Mouse (Mus musculus) neural tube, embryonic 15.5 days (tissue): ENCODE measurements at regions not wholly inside any gene's neighbourhood (a gene's known extent, or its start where the extent isn't known, plus 50 kb on each side); places are given as distances from the start of the nearest gene placed in this dataset.
"Not testable (repeated sequence)": the region's sequence is repeated elsewhere in the genome, so short reads cannot be mapped to it uniquely, and the experiment has no call there.

Source experiments
- ATAC-seq: fragments of 200-750 bp; cut with Nextera tagmentation; 2 replicates; pipeline ENCODE4 v1.8.0; 2017; ENCODE audit warnings: mild to moderate bottlenecking, moderate TSS enrichment, moderate library complexity; ENCODE audit not compliant: low FRiP score
- H3K27ac ChIP-seq: fragments of 300-500 bp; sonication (generic); replicated peaks from 2 replicates; pipeline ENCODE4 v1.5.1; 2015; ENCODE audit warnings: mild to moderate bottlenecking, inconsistent platforms
- H3K27me3 ChIP-seq: fragments of 300-500 bp; sonication (generic); replicated peaks from 2 replicates; pipeline ENCODE4 v1.6.1; 2015; ENCODE audit warnings: inconsistent platforms
- H3K36me3 ChIP-seq: fragments of 300-500 bp; sonication (generic); 2 replicates; pipeline ENCODE4 v1.6.1; 2015; ENCODE audit warnings: inconsistent platforms
- H3K4me1 ChIP-seq: fragments of 300-500 bp; sonication (generic); 2 replicates; pipeline ENCODE4 v1.6.1; 2015; ENCODE audit warnings: inconsistent platforms
- H3K4me2 ChIP-seq: fragments of 300-500 bp; sonication (generic); 2 replicates; pipeline ENCODE4 v1.6.1; 2015; ENCODE audit warnings: inconsistent platforms, mild to moderate bottlenecking, moderate library complexity
- H3K4me3 ChIP-seq: fragments of 300-500 bp; sonication (generic); replicated peaks from 2 replicates; pipeline ENCODE4 v1.5.1; 2015; ENCODE audit warnings: mild to moderate bottlenecking, inconsistent platforms
- H3K9ac ChIP-seq: fragments of 300-500 bp; sonication (generic); replicated peaks from 2 replicates; pipeline ENCODE4 v1.6.1; 2015; ENCODE audit warnings: mild to moderate bottlenecking, inconsistent platforms
- H3K9me3 ChIP-seq: fragments of 300-500 bp; sonication (generic); replicated peaks from 2 replicates; pipeline ENCODE4 v1.6.1; 2016; ENCODE audit warnings: inconsistent platforms
- WGBS: fragments of 180-500 bp; shearing (Covaris S2); methylation state at CpG from one replicate; pipeline ENCODE4 v1.1.7; 2015; ENCODE audit warnings: mixed read lengths; 5-methylcytosine and 5-hydroxymethylcytosine counted together

GRCm38 (mm10) chr4:31343312-31344248, 620.3 kb upstream of the Map3k7 start:
- no peak overlapping the region for H3K4me3 ChIP-seq
- no peak overlapping the region for H3K27ac ChIP-seq
- H3K9ac ChIP-seq, result no peak overlapping the region
- peak; percentile 53; the same call in 1 of the 2 replicates for ATAC-seq
- peaks cover 4% of the 10 kb centered on the region; the same call in 1 of the 2 replicates for H3K4me1 ChIP-seq
- H3K36me3 ChIP-seq, result no peaks in the 10 kb centered on the region
- no peak overlapping the region for H3K4me2 ChIP-seq
- WGBS, result 50% methylated on average over 5 of the region's 5 CpGs
- no peaks in the 10 kb centered on the region for H3K27me3 ChIP-seq
- H3K9me3 ChIP-seq, result no peaks in the 10 kb centered on the region

- H3K27ac ChIP-seq, H3K4me3 ChIP-seq, ATAC-seq, H3K27me3 ChIP-seq, H3K36me3 ChIP-seq, H3K4me2 ChIP-seq, H3K9me3 ChIP-seq, H3K9ac ChIP-seq, H3K4me1 ChIP-seq: not testable (repeated sequence)
- WGBS, result 91% methylated on average over 3 of the region's 3 CpGs
Observed at GRCm38 (mm10) chr4:31354046-31354445, 609.9 kb upstream of the Map3k7 start.

GRCm38 (mm10) chr4:31354953-31355352, 608.9 kb upstream of the Map3k7 start:
- WGBS, result 89% methylated on average over 2 of the region's 2 CpGs
- Histone ChIP-seq H3K9ac (no peak overlapping the region), H3K27ac (no peak overlapping the region), H3K4me2 (no peak overlapping the region), H3K27me3 (no peaks in the 10 kb centered on the region), H3K36me3 (no peaks in the 10 kb centered on the region), H3K4me1 (no peaks in the 10 kb centered on the region), H3K4me3 (no peak overlapping the region), H3K9me3 (no peaks in the 10 kb centered on the region)
- ATAC-seq, result no peak

- Histone ChIP-seq H3K9me3 (no peaks in the 10 kb centered on the region), H3K27me3 (no peaks in the 10 kb centered on the region), H3K27ac (no peak overlapping the region), H3K4me2 (no peak overlapping the region), H3K4me1 (no peaks in the 10 kb centered on the region), H3K36me3 (no peaks in the 10 kb centered on the region), H3K9ac (no peak overlapping the region), H3K4me3 (no peak overlapping the region)
- ATAC-seq, result no peak; the same call in 1 of the 2 replicates
- WGBS, result 23% methylated on average over 1 of the region's 1 CpGs
Observed at GRCm38 (mm10) chr4:31366172-31366571, 597.7 kb upstream of the Map3k7 start.

- Histone ChIP-seq H3K27ac (no peak overlapping the region), H3K9ac (no peak overlapping the region), H3K36me3 (no peaks in the 10 kb centered on the region), H3K9me3 (no peaks in the 10 kb centered on the region), H3K4me3 (no peak overlapping the region), H3K27me3 (no peaks in the 10 kb centered on the region), H3K4me1 (no peaks in the 10 kb centered on the region), H3K4me2 (no peak overlapping the region)
- 77% methylated on average over 5 of the region's 5 CpGs for WGBS
- ATAC-seq, result no peak
Observed at GRCm38 (mm10) chr4:31367031-31367430, 596.9 kb upstream of the Map3k7 start.

- no peaks in the 10 kb centered on the region for H3K27me3 ChIP-seq
- no peak for ATAC-seq
- 74% methylated on average over 7 of the region's 7 CpGs for whole genome bisulfite sequencing
- H3K9ac ChIP-seq, result no peak overlapping the region
- H3K9me3 ChIP-seq, result no peaks in the 10 kb centered on the region
- H3K4me1 ChIP-seq, result no peaks in the 10 kb centered on the region
- no peaks in the 10 kb centered on the region for H3K36me3 ChIP-seq
- H3K27ac ChIP-seq, result no peak overlapping the region
- H3K4me3 ChIP-seq, result no peak overlapping the region
- no peak overlapping the region for H3K4me2 ChIP-seq
Observed at GRCm38 (mm10) chr4:31370062-31370461, 593.8 kb upstream of the Map3k7 start.

- Histone ChIP-seq H3K4me2 (no peak overlapping the region), H3K9ac (no peak overlapping the region), H3K27ac (no peak overlapping the region), H3K4me1 (no peaks in the 10 kb centered on the region), H3K27me3 (no peaks in the 10 kb centered on the region), H3K9me3 (no peaks in the 10 kb centered on the region), H3K4me3 (no peak overlapping the region), H3K36me3 (no peaks in the 10 kb centered on the region)
- ATAC-seq, result no peak
- WGBS, result 86% methylated on average over 8 of the region's 8 CpGs
Observed at GRCm38 (mm10) chr4:31381069-31381969, 582.6 kb upstream of the Map3k7 start.

GRCm38 (mm10) chr4:31392932-31393632, 570.8 kb upstream of the Map3k7 start:
- no peaks in the 10 kb centered on the region for H3K4me1 ChIP-seq
- H3K9me3 ChIP-seq, result no peaks in the 10 kb centered on the region
- WGBS, result 81% methylated on average over 4 of the region's 4 CpGs
- H3K36me3 ChIP-seq, result no peaks in the 10 kb centered on the region
- no peaks in the 10 kb centered on the region for H3K27me3 ChIP-seq
- H3K4me2 ChIP-seq, result no peak overlapping the region
- H3K4me3 ChIP-seq, result no peak overlapping the region
- no peak overlapping the region for H3K27ac ChIP-seq
- no peak overlapping the region for H3K9ac ChIP-seq
- ATAC-seq, result no peak

GRCm38 (mm10) chr4:31395538-31395937, 568.4 kb upstream of the Map3k7 start:
- no peak overlapping the region for H3K4me2 ChIP-seq
- no peak overlapping the region for H3K4me3 ChIP-seq
- H3K27ac ChIP-seq, result no peak overlapping the region
- WGBS, result 81% methylated on average over 4 of the region's 4 CpGs
- ATAC-seq, result no peak
- no peak overlapping the region for H3K9ac ChIP-seq
- H3K4me1 ChIP-seq, result no peaks in the 10 kb centered on the region
- H3K36me3 ChIP-seq, result no peaks in the 10 kb centered on the region
- H3K27me3 ChIP-seq, result no peaks in the 10 kb centered on the region
- H3K9me3 ChIP-seq, result no peaks in the 10 kb centered on the region

GRCm38 (mm10) chr4:31403976-31404375, 559.9 kb upstream of the Map3k7 start:
- no peaks in the 10 kb centered on the region for H3K9me3 ChIP-seq
- WGBS, result 48% methylated on average over 8 of the region's 8 CpGs
- H3K27ac ChIP-seq, result no peak overlapping the region
- no peak overlapping the region for H3K9ac ChIP-seq
- no peak for ATAC-seq
- H3K27me3 ChIP-seq, result no peaks in the 10 kb centered on the region
- 0 out of 2 replicates have a peak, but pooled peaks cover 6% of the 10 kb centered on the region for H3K4me1 ChIP-seq
- no peak overlapping the region for H3K4me3 ChIP-seq
- H3K36me3 ChIP-seq, result no peaks in the 10 kb centered on the region
- no peak overlapping the region for H3K4me2 ChIP-seq
